Mouse (Mus musculus): ENCODE results near the gene Plbd2.

Gene Plbd2

GRCm38 (mm10) chr5:120510982-120511642 is 7.7 kb upstream of the Plbd2 start, which contains the start of gene Slc8b1:
Slc8b1 (plus strand) TSS chr5:120511168.
- DNase-seq (ENCODE audit: low spot score in 2 of 2) = peak; percentile 96 to 97

DNA sequence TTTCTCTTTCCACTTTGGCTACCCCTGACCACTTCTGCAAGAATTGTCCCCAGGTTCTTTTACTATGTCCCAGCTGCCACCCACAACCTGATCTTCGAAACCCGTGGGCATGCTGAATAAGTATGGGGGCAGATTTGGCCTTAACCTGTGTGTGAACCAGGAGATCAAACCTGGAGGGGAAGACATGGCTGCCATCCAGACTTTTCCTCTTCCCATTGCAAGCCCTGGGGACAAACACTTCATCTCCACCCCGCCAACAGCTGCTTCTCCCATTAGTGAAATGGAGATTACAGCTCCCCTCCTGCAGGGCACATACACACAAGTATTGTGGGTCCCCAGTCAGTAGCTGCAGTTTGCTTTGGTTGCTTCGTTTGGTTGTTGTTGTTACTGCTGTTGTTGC is 3.9 kb upstream of the Plbd2 start:
- DNase-seq (ENCODE audit: low spot score in 2 of 2) = no peak

GRCm38 (mm10) chr5:120506490-120506889 is 3.1 kb upstream of the Plbd2 start:
- DNase-seq (ENCODE audit: low spot score in 2 of 2) = no peak

- no peak for DNase-seq (ENCODE audit: low spot score in 2 of 2)
Measured at GRCm38 (mm10) chr5:120505781-120506180, 2.4 kb upstream of the Plbd2 start.

DNA sequence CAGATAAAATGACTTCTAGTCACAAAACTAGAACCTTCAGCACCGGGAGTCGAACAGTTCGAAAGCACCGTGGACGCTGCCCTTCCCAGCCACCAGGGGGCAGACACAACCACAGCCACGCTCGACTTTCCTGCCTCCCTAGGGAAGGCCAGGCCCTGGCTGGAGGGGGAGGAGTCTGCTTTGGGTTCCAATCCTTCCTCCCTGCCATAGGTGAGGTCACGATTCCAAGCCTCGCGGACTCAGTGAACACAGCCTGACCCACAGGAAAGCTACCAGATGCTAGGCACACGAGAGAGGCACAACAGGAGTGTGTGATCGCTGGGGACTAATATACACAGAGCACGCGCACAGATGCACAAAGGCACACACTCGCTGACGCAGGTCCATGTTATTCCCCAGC is 1.9 kb upstream of the Plbd2 start:
- DNase-seq (ENCODE audit: low spot score in 2 of 2) = peak; percentile 51 to 64

DNA sequence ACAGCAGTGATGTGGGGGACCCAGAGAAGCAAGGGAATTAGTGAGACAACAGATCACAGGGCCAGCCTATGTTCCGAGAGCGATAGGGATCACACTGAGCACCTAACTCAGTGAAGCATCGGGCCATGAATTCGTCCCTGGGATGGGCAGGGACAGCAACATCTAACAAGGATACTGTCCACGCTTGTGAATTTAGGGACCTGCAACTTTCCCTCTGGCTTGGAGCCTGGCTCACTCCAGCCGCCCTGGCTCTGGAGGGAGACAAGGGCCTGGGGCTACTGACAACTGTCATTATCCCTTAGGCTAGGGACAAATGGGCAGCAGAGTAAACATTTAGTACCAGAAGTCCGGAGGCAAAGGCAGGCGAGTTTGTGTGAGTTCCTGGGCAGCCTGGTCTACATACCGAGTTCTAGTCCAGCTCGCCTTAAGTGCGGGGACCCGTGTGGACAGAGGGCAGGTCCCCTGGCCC is 716 bp downstream of the Plbd2 start:
- DNase-seq (ENCODE audit: low spot score in 2 of 2) = no peak

- no peak for DNase-seq (ENCODE audit: low spot score in 2 of 2)
Measured at GRCm38 (mm10) chr5:120502147-120502621, 1.2 kb downstream of the Plbd2 start.

GRCm38 (mm10) chr5:120500609-120501008 is 2.8 kb downstream of the Plbd2 start:
- peak in 1 of 2 experiments; percentile 36 for DNase-seq (ENCODE audit: low spot score in 2 of 2)

DNA sequence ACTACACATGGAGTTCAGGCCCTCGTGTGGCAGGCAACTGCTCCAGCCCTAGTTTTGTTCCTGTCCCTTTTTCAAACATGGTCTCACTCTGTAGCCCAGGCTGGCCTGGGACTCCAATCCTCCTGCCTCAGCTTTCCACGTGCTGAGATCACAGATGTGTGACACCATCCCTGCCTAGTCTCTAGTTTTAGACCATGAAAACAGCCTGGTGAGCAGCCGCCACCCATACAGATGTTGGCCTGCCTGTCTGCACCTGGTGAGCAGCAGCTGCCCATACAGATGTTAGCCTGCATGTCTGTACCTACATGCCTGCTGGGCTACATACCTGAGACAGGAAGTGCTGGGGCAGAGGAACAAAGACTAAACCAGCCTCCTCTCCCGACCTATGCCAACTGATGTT is 4.2 kb downstream of the Plbd2 start:
- DNase-seq (ENCODE audit: low spot score in 2 of 2) = no peak

DNA sequence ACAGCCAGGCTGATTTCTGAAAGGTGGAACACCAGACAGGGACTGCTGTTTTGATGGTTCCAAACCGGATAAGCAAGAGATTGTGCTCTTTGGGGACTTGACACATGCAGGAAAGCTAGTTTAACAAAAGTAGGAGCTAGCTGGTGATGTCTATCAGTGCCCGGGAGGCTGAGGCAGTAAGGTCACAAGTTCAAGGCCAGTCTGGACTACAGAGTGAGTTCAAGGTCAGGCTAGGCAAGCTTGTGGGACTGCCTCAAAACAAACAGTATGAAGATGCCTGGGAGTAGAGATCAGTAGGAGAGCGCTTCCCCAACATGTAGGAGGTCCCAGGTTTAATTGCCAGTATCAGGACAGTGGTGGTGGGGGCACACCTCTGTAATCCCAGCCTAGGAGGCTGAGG is 6.4 kb downstream of the Plbd2 start:
- DNase-seq (ENCODE audit: low spot score in 2 of 2) = no peak

GRCm38 (mm10) chr5:120495703-120496226 is 7.7 kb downstream of the Plbd2 start:
- DNase-seq (ENCODE audit: low spot score in 2 of 2) = no peak

DNA sequence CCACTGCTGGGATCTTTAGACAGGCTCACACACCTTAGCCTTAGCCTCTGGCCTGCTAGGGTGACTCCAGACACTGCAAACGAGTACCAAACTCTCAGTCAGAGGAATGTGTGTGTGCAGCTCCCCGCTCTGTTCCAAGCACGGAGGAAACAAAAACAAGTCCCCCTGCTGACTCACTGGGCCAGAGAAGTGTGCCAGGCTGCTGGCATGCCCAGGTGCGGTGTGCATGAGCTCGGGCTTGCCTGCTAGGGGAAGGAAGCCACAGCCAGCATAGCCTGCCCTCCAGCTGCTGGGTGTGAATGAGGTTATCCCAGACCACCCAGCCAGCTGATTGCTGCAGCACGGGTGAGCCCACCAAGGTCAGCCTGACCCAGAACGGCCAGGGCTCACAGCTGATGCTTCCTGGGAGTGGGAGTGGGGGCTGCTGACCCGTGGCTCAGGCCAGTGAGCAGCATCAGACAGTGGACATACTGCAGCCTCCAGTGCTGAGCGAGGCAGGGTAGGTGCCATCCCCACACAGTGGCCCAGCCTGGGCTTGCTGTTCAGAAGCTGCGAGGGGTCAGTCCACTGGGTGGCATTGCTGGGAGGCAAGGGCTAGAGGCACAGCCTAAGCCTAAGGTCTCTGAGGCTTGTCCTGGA is 8.2 kb downstream of the Plbd2 start:
- DNase-seq (ENCODE audit: low spot score in 2 of 2) = no peak

DNA sequence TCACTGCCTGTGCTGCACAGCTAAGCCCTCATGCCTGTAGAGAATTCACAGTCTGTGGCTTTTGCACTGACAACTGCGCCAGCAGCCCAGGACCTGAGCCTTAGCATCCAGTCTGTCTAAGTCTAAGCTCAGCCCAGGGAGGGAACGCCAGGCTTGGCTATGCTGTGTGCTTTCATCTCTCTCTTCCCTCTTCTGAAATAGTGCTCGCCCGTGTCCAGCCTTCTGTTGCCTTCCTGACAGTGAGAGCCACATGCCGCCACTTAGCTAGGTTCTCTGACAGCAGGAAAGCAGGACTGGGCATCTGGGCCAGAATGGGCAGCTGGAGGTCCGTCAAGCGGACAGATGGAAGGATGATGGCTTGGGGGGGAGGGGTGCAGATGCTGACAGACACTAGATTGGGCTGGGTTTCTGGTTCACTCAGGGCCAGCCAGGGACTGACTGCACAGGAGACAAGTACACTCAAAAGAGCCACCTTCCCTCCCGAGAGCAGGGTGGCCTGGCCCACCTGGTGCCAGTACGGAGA is 9.5 kb downstream of the Plbd2 start:
- DNase-seq (ENCODE audit: low spot score in 2 of 2) = no peak

DNA sequence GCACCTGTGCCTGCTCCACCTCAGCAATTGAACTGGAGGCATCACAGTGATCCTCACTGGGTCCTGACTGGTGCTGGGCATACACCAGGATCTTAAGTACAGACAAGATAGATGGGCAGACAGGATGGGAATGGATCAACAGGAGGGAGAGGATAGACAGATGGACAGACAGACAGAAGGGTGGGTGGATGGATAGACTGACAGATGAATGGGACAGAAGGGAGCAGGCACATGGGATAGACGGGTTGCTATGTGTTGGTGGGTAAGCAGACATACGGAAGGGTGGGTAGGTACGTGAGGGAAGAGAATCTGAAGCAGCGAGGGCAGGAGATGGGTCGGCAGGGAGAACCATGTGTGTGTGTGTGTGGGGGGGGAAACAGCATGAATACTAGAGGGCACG is 10.0 kb downstream of the Plbd2 start:
- no peak for DNase-seq (ENCODE audit: low spot score in 2 of 2)

- no peak for DNase-seq (ENCODE audit: low spot score in 2 of 2)
Measured at GRCm38 (mm10) chr5:120492437-120492836, 11.0 kb downstream of the Plbd2 start.

DNA sequence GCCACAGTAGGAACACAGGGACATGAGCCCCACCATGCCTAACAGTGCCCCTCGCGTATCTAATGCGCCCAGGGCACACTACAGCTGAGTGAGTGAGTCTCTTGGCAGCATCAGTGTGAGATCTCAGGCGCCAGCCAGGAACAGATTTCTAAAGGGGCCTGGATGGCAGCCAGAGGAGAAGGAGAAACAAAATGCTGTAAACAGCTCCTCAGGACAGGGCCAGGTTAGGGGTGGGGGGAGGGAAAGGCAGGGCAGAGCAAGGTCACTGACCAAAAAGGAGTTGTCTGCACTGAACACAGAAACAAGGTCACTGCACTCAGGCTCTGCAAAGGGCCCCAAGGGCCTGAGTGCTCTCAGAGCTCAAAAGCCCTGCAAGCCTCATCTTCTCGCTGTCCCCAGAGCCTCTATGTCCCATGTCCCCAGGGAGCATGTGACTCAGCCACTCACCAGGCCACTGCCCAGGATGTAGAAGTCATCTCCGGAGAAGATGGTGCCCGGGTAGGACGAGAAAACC is 12.7 kb downstream of the Plbd2 start:
- DNase-seq (ENCODE audit: low spot score in 2 of 2) = no peak

- DNase-seq (ENCODE audit: low spot score in 2 of 2) = no peak
Measured at GRCm38 (mm10) chr5:120487844-120488243, 15.6 kb downstream of the Plbd2 start.

GRCm38 (mm10) chr5:120483399-120483798 is 20.0 kb downstream of the Plbd2 start:
- no peak for DNase-seq (ENCODE audit: low spot score in 2 of 2)

DNA sequence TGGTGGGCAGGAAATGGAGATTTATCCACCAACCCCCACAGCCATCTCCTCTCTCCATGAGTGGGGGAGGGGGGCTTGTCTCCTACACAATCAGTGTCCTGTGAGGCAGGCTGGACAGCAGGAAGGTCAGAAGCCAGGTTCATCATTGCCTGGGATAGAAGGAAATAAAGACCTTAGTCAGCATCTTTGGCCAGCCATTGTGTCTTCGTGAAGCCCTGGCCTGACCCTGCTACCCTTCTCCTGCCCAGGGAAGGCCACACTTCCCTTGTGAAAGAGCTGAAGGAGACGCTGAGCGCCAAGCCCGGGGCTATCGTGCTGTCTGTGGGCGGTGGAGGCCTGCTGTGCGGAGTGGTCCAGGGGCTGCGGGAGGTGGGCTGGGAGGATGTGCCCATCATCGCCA is 22.2 kb downstream of the Plbd2 start:
- DNase-seq (ENCODE audit: low spot score in 2 of 2) = no peak

- no peak for DNase-seq (ENCODE audit: low spot score in 2 of 2)
Measured at GRCm38 (mm10) chr5:120479538-120479937, 23.9 kb downstream of the Plbd2 start.

DNA sequence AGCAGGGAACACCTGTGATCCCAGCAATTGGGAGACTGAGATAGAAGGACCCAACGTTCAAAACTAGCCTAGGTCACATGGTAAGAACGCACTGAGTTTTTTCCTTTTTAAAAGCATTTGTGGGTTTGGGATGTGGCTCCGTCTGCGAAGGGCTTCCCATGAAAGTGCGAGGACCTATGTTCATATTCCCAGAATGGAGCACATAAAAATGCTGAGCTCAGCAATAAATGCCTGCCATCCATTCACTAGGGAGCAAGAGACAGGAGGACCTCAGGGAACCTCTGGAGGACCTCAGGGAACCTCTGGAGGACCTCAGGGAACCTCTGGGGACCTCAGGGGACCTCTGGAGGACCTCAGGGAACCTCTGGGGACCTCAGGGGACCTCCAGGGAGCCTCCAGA is 25.4 kb downstream of the Plbd2 start:
- DNase-seq (ENCODE audit: low spot score in 2 of 2) = no peak

- no peak for DNase-seq (ENCODE audit: low spot score in 2 of 2)
Measured at GRCm38 (mm10) chr5:120476296-120476695, 27.1 kb downstream of the Plbd2 start, which contains the start of gene Sds. Sds (plus strand) TSS chr5:120476526.

- no peak for DNase-seq (ENCODE audit: low spot score in 2 of 2)
Measured at GRCm38 (mm10) chr5:120475861-120476260, 27.6 kb downstream of the Plbd2 start.

Measured in natural killer cell, adult 2 months (primary cell).